Mouse (Mus musculus) forebrain, postnatal 0 days (tissue): ENCODE results near the gene Rfx8. TPM values are rescaled to one million over a fixed set of nuclear protein-coding genes. Genes with fewer than 3 reads are reported as not detected.

ENCODE experiments used
- ATAC-seq: fragments of 200-750 bp; cut with Nextera tagmentation; 2 replicates; pipeline ENCODE4 v1.8.0; 2017; ENCODE audit warnings: mild to moderate bottlenecking, moderate library complexity
- DNase-seq: peaks from one replicate; pipeline ENCODE4 v3.0.0-alpha.2; 2015
- H3K27ac ChIP-seq: fragments of 300-500 bp; sonication (generic); 2 replicates; pipeline ENCODE4 v1.5.1; 2014; ENCODE audit warnings: low read depth, mild to moderate bottlenecking, antibody characterized with exemption, low read length, moderate library complexity, mixed read lengths
- H3K27me3 ChIP-seq: fragments of 300-500 bp; sonication (generic); 2 replicates; pipeline ENCODE4 v1.6.1; 2014; ENCODE audit warnings: mild to moderate bottlenecking, low read length, mixed read lengths; ENCODE audit not compliant: insufficient read depth
- H3K36me3 ChIP-seq: fragments of 300-500 bp; sonication (generic); 2 replicates; pipeline ENCODE4 v1.6.1; 2014; ENCODE audit warnings: mild to moderate bottlenecking, moderate library complexity; ENCODE audit not compliant: insufficient read depth
- H3K4me1 ChIP-seq: fragments of 300-500 bp; sonication (generic); 2 replicates; pipeline ENCODE4 v1.6.1; 2014; ENCODE audit warnings: antibody characterized with exemption; ENCODE audit not compliant: insufficient read depth
- H3K4me2 ChIP-seq: fragments of 300-500 bp; sonication (generic); 2 replicates; pipeline ENCODE4 v1.6.1; 2014; ENCODE audit warnings: low read depth, mild to moderate bottlenecking, moderate library complexity
- H3K4me3 ChIP-seq: fragments of 300-500 bp; sonication (generic); 2 replicates; pipeline ENCODE4 v1.5.1; 2014; ENCODE audit warnings: low read depth, low read length, mixed read lengths
- H3K9ac ChIP-seq: fragments of 300-500 bp; sonication (generic); 2 replicates; pipeline ENCODE4 v1.6.1; 2014; ENCODE audit warnings: mild to moderate bottlenecking
- H3K9me3 ChIP-seq: fragments of 300-500 bp; sonication (generic); 2 replicates; pipeline ENCODE4 v1.6.1; 2016; ENCODE audit warnings: low read length
- CTCF ChIP-seq: sonication (generic); IDR thresholded peaks from 2 replicates; pipeline ENCODE4 v1.5.1; 2016; ENCODE audit warnings: antibody characterized with exemption, control low read depth, low read depth
- WGBS: fragments of 180-500 bp; shearing (Covaris S2); extraction: QIAGEN DNeasy Blood & Tissue Kit; methylation state at CpG from one replicate; pipeline ENCODE4 v1.1.7; 2014; 5-methylcytosine and 5-hydroxymethylcytosine counted together
- polyA plus RNA-seq: library from polyadenylated mRNA; unstranded; fragments of >200 nt; fragmentation: Nextera tagmentation; extraction: Ambion mirVana; gene quantifications from 2 replicates; pipeline ENCODE4 v1.2.1, GENCODE M21; 2015
- total RNA-seq: library from RNA; depleted of rRNA; stranded (reverse); fragments of >200 nt; gene quantifications from 2 replicates; pipeline ENCODE4 v1.2.3, GENCODE M21; 2014

The Rfx8 gene
- total and polyA plus RNA-seq, 2 experiments from 2014 or later: 0.22 to 0.52 TPM

DNA sequence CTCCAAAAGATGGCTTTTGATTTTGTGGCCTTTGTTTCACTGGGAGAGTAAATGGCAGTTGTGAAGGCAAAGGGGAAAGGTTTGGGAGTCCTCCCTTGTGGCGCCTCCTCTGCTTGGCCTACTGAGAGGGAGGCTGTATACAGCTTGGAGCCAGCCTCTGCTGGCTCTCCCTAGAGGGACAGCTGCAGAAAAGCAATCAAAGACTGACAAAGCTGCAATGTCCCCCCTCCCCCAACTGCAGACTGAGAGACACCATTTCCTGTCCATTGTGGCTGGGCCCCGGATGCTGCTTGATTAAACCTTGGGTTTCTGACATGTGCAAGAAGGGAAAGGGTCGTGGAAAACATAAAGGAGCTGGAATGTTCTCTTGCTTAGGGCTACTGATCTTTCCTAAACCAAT is 28.9 kb upstream of the Rfx8 start:
- no peak overlapping the region for H3K4me2 ChIP-seq
- H3K36me3 ChIP-seq: no peaks in the 10 kb centered on the region
- 23% methylated on average over 3 of the region's 3 CpGs for WGBS
- H3K27ac ChIP-seq: no peak overlapping the region; the same call in 1 of the 2 replicates
- no peak for TF ChIP-seq CTCF
- ATAC-seq (peak; percentile 84), DNase-seq (peak; percentile 28)
- H3K27me3 ChIP-seq: no peaks in the 10 kb centered on the region
- no peaks in the 10 kb centered on the region for H3K9me3 ChIP-seq
- no peak overlapping the region for H3K4me3 ChIP-seq
- no peak overlapping the region for H3K9ac ChIP-seq
- 0 out of 2 replicates have a peak, but pooled peaks cover 1% of the 10 kb centered on the region for H3K4me1 ChIP-seq

DNA sequence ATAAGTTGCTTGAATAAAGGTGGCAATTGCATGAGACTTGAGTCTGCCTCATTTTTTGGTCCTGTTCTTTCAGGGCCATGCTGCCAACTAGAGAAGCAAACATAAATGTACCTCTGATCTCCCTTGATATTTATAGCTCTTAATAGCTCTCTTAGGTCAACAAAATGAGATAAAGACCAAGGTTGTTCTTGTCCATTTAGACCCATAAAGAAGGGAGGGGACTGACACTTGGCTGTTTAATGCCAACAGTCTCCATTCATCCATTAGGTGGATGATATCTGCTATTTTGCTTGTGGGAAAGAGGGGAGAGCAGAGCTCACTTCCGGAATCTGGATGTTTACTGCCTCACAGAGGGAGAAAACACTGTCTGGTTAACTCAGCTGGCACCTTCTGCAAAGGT is 28.4 kb upstream of the Rfx8 start:
- 59% methylated on average over 1 of the region's 1 CpGs for WGBS
- no peak overlapping the region for H3K27ac ChIP-seq

GRCm38 (mm10) chr1:39748666-39749065 is 27.9 kb upstream of the Rfx8 start:
- Histone ChIP-seq H3K27ac (no peak overlapping the region), H3K9ac (no peak overlapping the region), H3K36me3 (no peaks in the 10 kb centered on the region), H3K9me3 (no peaks in the 10 kb centered on the region), H3K27me3 (no peaks in the 10 kb centered on the region), H3K4me3 (no peak overlapping the region), H3K4me2 (no peak overlapping the region), H3K4me1 (0 out of 2 replicates have a peak, but pooled peaks cover 3% of the 10 kb centered on the region)
- no peak for TF ChIP-seq CTCF
- 88% methylated on average over 6 of the region's 6 CpGs for WGBS
- no peak for ATAC-seq
- DNase-seq: no peak

More for the DNA sequence above, 28.4 kb upstream of the Rfx8 start:
- DNase-seq: no peak
- ATAC-seq: no peak
- Histone ChIP-seq H3K27me3 (no peaks in the 10 kb centered on the region), H3K4me3 (no peak overlapping the region), H3K9me3 (no peaks in the 10 kb centered on the region), H3K36me3 (no peaks in the 10 kb centered on the region), H3K9ac (no peak overlapping the region), H3K4me2 (no peak overlapping the region), H3K4me1 (0 out of 2 replicates have a peak, but pooled peaks cover 3% of the 10 kb centered on the region)
- TF ChIP-seq CTCF: no peak

- no peaks in the 10 kb centered on the region for H3K9me3 ChIP-seq
- H3K27ac ChIP-seq: 0 out of 2 replicates have a peak overlapping the region, but pooled peaks have one; percentile 41
- ATAC-seq (no peak), DNase-seq (no peak)
- WGBS: 15% methylated on average over 7 of the region's 7 CpGs
- no peak for TF ChIP-seq CTCF
- H3K27me3 ChIP-seq: no peaks in the 10 kb centered on the region
- 0 out of 2 replicates have a peak, but pooled peaks cover 3% of the 10 kb centered on the region for H3K4me1 ChIP-seq
- H3K4me2 ChIP-seq: no peak overlapping the region
- H3K36me3 ChIP-seq: no peaks in the 10 kb centered on the region
- no peak overlapping the region for H3K4me3 ChIP-seq
- no peak overlapping the region for H3K9ac ChIP-seq
Measured at GRCm38 (mm10) chr1:39746464-39746863, 25.7 kb upstream of the Rfx8 start.

GRCm38 (mm10) chr1:39740948-39741347 is 20.2 kb upstream of the Rfx8 start:
- no peaks in the 10 kb centered on the region for H3K27me3 ChIP-seq
- H3K4me1 ChIP-seq: 0 out of 2 replicates have a peak, but pooled peaks cover 3% of the 10 kb centered on the region
- TF ChIP-seq CTCF: no peak
- H3K4me2 ChIP-seq: no peak overlapping the region
- WGBS: 42% methylated on average over 7 of the region's 7 CpGs
- DNase-seq (no peak), ATAC-seq (no peak)
- H3K9me3 ChIP-seq: no peaks in the 10 kb centered on the region
- H3K27ac ChIP-seq: no peak overlapping the region
- no peaks in the 10 kb centered on the region for H3K36me3 ChIP-seq
- no peak overlapping the region for H3K9ac ChIP-seq
- H3K4me3 ChIP-seq: no peak overlapping the region

DNA sequence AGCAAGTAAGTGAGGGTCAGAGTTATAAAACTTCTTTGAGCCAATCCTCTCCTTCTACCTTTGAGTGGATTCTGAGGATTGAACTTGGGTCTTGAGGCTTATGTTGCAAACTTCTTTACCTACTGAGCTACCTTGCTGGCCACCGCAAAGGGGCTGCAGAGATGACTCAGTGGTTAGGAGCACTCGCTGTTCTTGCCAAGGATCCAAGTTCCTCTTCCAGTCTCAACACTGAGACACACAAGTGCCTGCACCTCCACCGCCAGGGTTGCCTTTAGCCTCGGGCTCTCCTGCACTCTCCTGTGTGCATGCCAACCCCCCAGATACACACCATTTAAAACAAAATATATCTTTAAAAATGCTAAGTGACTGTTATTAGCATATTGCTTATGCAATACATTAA is 19.2 kb upstream of the Rfx8 start:
- Histone ChIP-seq H3K9me3 (no peaks in the 10 kb centered on the region), H3K36me3 (no peaks in the 10 kb centered on the region), H3K4me1 (0 out of 2 replicates have a peak, but pooled peaks cover 3% of the 10 kb centered on the region), H3K9ac (no peak overlapping the region), H3K27me3 (no peaks in the 10 kb centered on the region), H3K27ac (no peak overlapping the region), H3K4me3 (no peak overlapping the region), H3K4me2 (no peak overlapping the region)
- no peak for ATAC-seq
- no peak for TF ChIP-seq CTCF
- DNase-seq: no peak
- WGBS: 85% methylated on average over 4 of the region's 4 CpGs

- TF ChIP-seq CTCF: no peak
- DNase-seq (no peak), ATAC-seq (no peak)
- H3K4me1 ChIP-seq: no peaks in the 10 kb centered on the region
- H3K27me3 ChIP-seq: no peaks in the 10 kb centered on the region
- no peaks in the 10 kb centered on the region for H3K9me3 ChIP-seq
- H3K4me3 ChIP-seq: no peak overlapping the region
- H3K9ac ChIP-seq: no peak overlapping the region
- 48% methylated on average over 8 of the region's 8 CpGs for WGBS
- H3K36me3 ChIP-seq: no peaks in the 10 kb centered on the region
- H3K4me2 ChIP-seq: no peak overlapping the region
- peak overlapping the region; percentile 35; the same call in 1 of the 2 replicates for H3K27ac ChIP-seq
Measured at GRCm38 (mm10) chr1:39735927-39736604, 15.3 kb upstream of the Rfx8 start.
